Mouse (Mus musculus): ENCODE results near the gene Tsacc. TPM values are rescaled to one million over a fixed set of nuclear protein-coding genes. Genes with fewer than 3 reads are reported as not detected.

The Tsacc gene
- total RNA-seq (2018; cell fraction: chromatin; rRNA removed), result 10 to 100 TPM in 1 of 26 experiments, 1 to 10 TPM in 20, not detected in 5; 1.8 to 16.5 (median 4.3) TPM
- total RNA-seq (2018; cell fraction: cytosol; rRNA removed), result 1 to 10 TPM; 1.2 to 4.0 (median 1.8) TPM
- 10 to 100 TPM in 2 of 26 experiments, 1 to 10 TPM in 22, not detected in 2; 1.3 to 12.5 (median 3.2) TPM for total RNA-seq (2018; cell fraction: nucleus; rRNA removed)
- polyA plus RNA-seq (2018), result 2.0 to 2.8 TPM (median 2.1 TPM) in 3 replicates

GRCm38 (mm10) chr3:88296561-88297318 is at the start of gene Tsacc, which contains the start of gene Cct3:
TSS of gene Tsacc (minus strand) at chr3:88296999.
TSS of gene Cct3 (plus strand) at chr3:88297116.
- Histone ChIP-seq H3K4me3 (ENCODE audit: inconsistent target) (peak within 1 kb of the TSS; percentile 100), H3K27ac (peak within 1 kb of the TSS; percentile 82), H3K79me2 (ENCODE audit: inconsistent target) (peaks cover 37% of the 10 kb centered on the region), H3K36me3 (ENCODE audit: inconsistent target) (peaks cover 21% of the 10 kb centered on the region)
- under 1% methylated on average over 44 of the region's 44 CpGs for WGBS (ENCODE audit: missing documents)

GRCm38 (mm10) chr3:88339006-88339405 is 42.2 kb upstream of the Tsacc start:
- Histone ChIP-seq H3K4me3 (ENCODE audit: inconsistent target) (no peak overlapping the region), H3K36me3 (ENCODE audit: inconsistent target) (peaks cover 24% of the 10 kb centered on the region), H3K27ac (no peak overlapping the region), H3K79me2 (ENCODE audit: inconsistent target) (peaks cover 51% of the 10 kb centered on the region)
- 100% methylated on average over 3 of the region's 3 CpGs for whole genome bisulfite sequencing (ENCODE audit: missing documents)

- Histone ChIP-seq H3K79me2 (ENCODE audit: inconsistent target) (peaks cover 51% of the 10 kb centered on the region), H3K36me3 (ENCODE audit: inconsistent target) (peaks cover 17% of the 10 kb centered on the region), H3K4me3 (ENCODE audit: inconsistent target) (no peak overlapping the region), H3K27ac (peak overlapping the region; percentile 78; the same call in 1 of the 2 replicates)
- 50% methylated on average over 6 of the region's 7 CpGs for WGBS (ENCODE audit: missing documents)
Observed at GRCm38 (mm10) chr3:88338316-88338715, 41.5 kb upstream of the Tsacc start.

- WGBS (ENCODE audit: missing documents), result 3% methylated on average over 11 of the region's 11 CpGs
- peaks cover 51% of the 10 kb centered on the region for H3K79me2 ChIP-seq (ENCODE audit: inconsistent target)
- peak overlapping the region; percentile 91 for H3K4me3 ChIP-seq (ENCODE audit: inconsistent target)
- peak overlapping the region; percentile 78 for H3K27ac ChIP-seq
- H3K36me3 ChIP-seq (ENCODE audit: inconsistent target), result peaks cover 9% of the 10 kb centered on the region
Observed at GRCm38 (mm10) chr3:88337367-88338020, 40.7 kb upstream of the Tsacc start.

- peak within 1 kb of the TSS; percentile 91 for H3K4me3 ChIP-seq (ENCODE audit: inconsistent target)
- H3K36me3 ChIP-seq (ENCODE audit: inconsistent target), result no peaks in the 10 kb centered on the region
- 3% methylated on average over 66 of the region's 66 CpGs for WGBS (ENCODE audit: missing documents)
- H3K27ac ChIP-seq, result peak within 1 kb of the TSS; percentile 89
- H3K79me2 ChIP-seq (ENCODE audit: inconsistent target), result peaks cover 42% of the 10 kb centered on the region
Observed at GRCm38 (mm10) chr3:88336058-88337013, 39.5 kb upstream of the Tsacc start, which contains the start of the genes Tmem79 and Smg5. TSS of gene Tmem79 (minus strand) at chr3:88336148. TSS of gene Smg5 (plus strand) at chr3:88336260.

- peak overlapping the region; percentile 91 for H3K4me3 ChIP-seq (ENCODE audit: inconsistent target)
- no peaks in the 10 kb centered on the region for H3K36me3 ChIP-seq (ENCODE audit: inconsistent target)
- H3K27ac ChIP-seq, result peak overlapping the region; percentile 89
- under 1% methylated on average over 27 of the region's 27 CpGs for WGBS (ENCODE audit: missing documents)
- H3K79me2 ChIP-seq (ENCODE audit: inconsistent target), result peaks cover 34% of the 10 kb centered on the region
Observed at GRCm38 (mm10) chr3:88335436-88336053, 38.7 kb upstream of the Tsacc start.

GRCm38 (mm10) chr3:88334902-88335435 is 38.2 kb upstream of the Tsacc start:
- 12% methylated on average over 3 of the region's 3 CpGs for WGBS (ENCODE audit: missing documents)
- Histone ChIP-seq H3K79me2 (ENCODE audit: inconsistent target) (peaks cover 29% of the 10 kb centered on the region), H3K27ac (peak overlapping the region; percentile 89), H3K4me3 (ENCODE audit: inconsistent target) (peak overlapping the region; percentile 91), H3K36me3 (ENCODE audit: inconsistent target) (no peaks in the 10 kb centered on the region)

GRCm38 (mm10) chr3:88334029-88334658 is 37.3 kb upstream of the Tsacc start:
- H3K27ac ChIP-seq, result no peak overlapping the region
- H3K36me3 ChIP-seq (ENCODE audit: inconsistent target), result peaks cover 6% of the 10 kb centered on the region
- WGBS (ENCODE audit: missing documents), result 92% methylated on average over 12 of the region's 12 CpGs
- peaks cover 20% of the 10 kb centered on the region for H3K79me2 ChIP-seq (ENCODE audit: inconsistent target)
- no peak overlapping the region for H3K4me3 ChIP-seq (ENCODE audit: inconsistent target)

GRCm38 (mm10) chr3:88331282-88331681 is 34.5 kb upstream of the Tsacc start:
- H3K27ac ChIP-seq, result no peak overlapping the region
- H3K4me3 ChIP-seq (ENCODE audit: inconsistent target), result no peak overlapping the region
- peaks cover 25% of the 10 kb centered on the region for H3K36me3 ChIP-seq (ENCODE audit: inconsistent target)
- 13% methylated on average over 2 of the region's 2 CpGs for WGBS (ENCODE audit: missing documents)
- peaks cover 23% of the 10 kb centered on the region for H3K79me2 ChIP-seq (ENCODE audit: inconsistent target)

- Histone ChIP-seq H3K4me3 (ENCODE audit: inconsistent target) (no peak overlapping the region), H3K79me2 (ENCODE audit: inconsistent target) (peaks cover 39% of the 10 kb centered on the region), H3K36me3 (ENCODE audit: inconsistent target) (peaks cover 25% of the 10 kb centered on the region), H3K27ac (no peak overlapping the region)
- WGBS (ENCODE audit: missing documents), result 84% methylated on average over 5 of the region's 5 CpGs
Observed at GRCm38 (mm10) chr3:88328956-88329355, 32.2 kb upstream of the Tsacc start.

- WGBS (ENCODE audit: missing documents), result 2% methylated on average over 10 of the region's 10 CpGs
- Histone ChIP-seq H3K4me3 (ENCODE audit: inconsistent target) (peak within 1 kb of the TSS; percentile 98), H3K36me3 (ENCODE audit: inconsistent target) (peaks cover 49% of the 10 kb centered on the region), H3K27ac (peak within 1 kb of the TSS; percentile 91), H3K79me2 (ENCODE audit: inconsistent target) (peaks cover 39% of the 10 kb centered on the region)
Observed at GRCm38 (mm10) chr3:88324951-88325405, 28.2 kb upstream of the Tsacc start, which contains the start of gene Glmp. TSS of gene Glmp (plus strand) at chr3:88325023.

GRCm38 (mm10) chr3:88299172-88299571 is 2.4 kb upstream of the Tsacc start:
- H3K36me3 ChIP-seq (ENCODE audit: inconsistent target), result peaks cover 43% of the 10 kb centered on the region
- H3K4me3 ChIP-seq (ENCODE audit: inconsistent target), result no peak overlapping the region
- no peak overlapping the region for H3K27ac ChIP-seq
- WGBS (ENCODE audit: missing documents), result 89% methylated on average over 1 of the region's 1 CpGs
- H3K79me2 ChIP-seq (ENCODE audit: inconsistent target), result peaks cover 37% of the 10 kb centered on the region

Measured in macrophage (primary cell).